Mouse (Mus musculus) forebrain, embryonic 15.5 days (tissue): ENCODE data around the gene Zfp141. TPM values are rescaled to one million over a fixed set of nuclear protein-coding genes. Genes with fewer than 3 reads are reported as not detected.
"Not testable (repeated sequence)": the region's sequence is repeated elsewhere in the genome, so short reads cannot be mapped to it uniquely, and the experiment has no call there.

Experiments
- ATAC-seq: fragments of 200-750 bp; cut with Nextera tagmentation; replicated peaks from 2 replicates; pipeline ENCODE4 v1.8.0; 2017; ENCODE audit warnings: mild to moderate bottlenecking, moderate TSS enrichment, moderate library complexity
- H3K27ac ChIP-seq: fragments of 300-500 bp; sonication (generic); replicated peaks from 2 replicates; pipeline ENCODE4 v1.5.1; 2015; ENCODE audit warnings: mild to moderate bottlenecking, inconsistent platforms
- H3K27me3 ChIP-seq: fragments of 300-500 bp; sonication (generic); 2 replicates; pipeline ENCODE4 v1.6.1; 2015; ENCODE audit warnings: inconsistent platforms
- H3K36me3 ChIP-seq: fragments of 300-500 bp; sonication (generic); 2 replicates; pipeline ENCODE4 v1.6.1; 2015; ENCODE audit warnings: mild to moderate bottlenecking, inconsistent platforms
- H3K4me1 ChIP-seq: fragments of 300-500 bp; sonication (generic); 2 replicates; pipeline ENCODE4 v1.6.1; 2015; ENCODE audit warnings: inconsistent platforms
- H3K4me2 ChIP-seq: fragments of 300-500 bp; sonication (generic); replicated peaks from 2 replicates; pipeline ENCODE4 v1.6.1; 2015; ENCODE audit warnings: mild to moderate bottlenecking, inconsistent platforms
- H3K4me3 ChIP-seq: fragments of 300-500 bp; sonication (generic); 2 replicates; pipeline ENCODE4 v1.5.1; 2015; ENCODE audit warnings: mild to moderate bottlenecking, inconsistent platforms
- H3K9ac ChIP-seq: fragments of 300-500 bp; sonication (generic); replicated peaks from 2 replicates; pipeline ENCODE4 v1.6.1; 2015; ENCODE audit warnings: mild to moderate bottlenecking, inconsistent platforms
- H3K9me3 ChIP-seq: fragments of 300-500 bp; sonication (generic); 2 replicates; pipeline ENCODE4 v1.6.1; 2016; ENCODE audit warnings: inconsistent platforms
- WGBS: fragments of 180-500 bp; shearing (Covaris S2); methylation state at CpG from one replicate; pipeline ENCODE4 v1.1.7; 2015; ENCODE audit warnings: mixed read lengths; 5-methylcytosine and 5-hydroxymethylcytosine counted together
- polyA plus RNA-seq: library from polyadenylated mRNA; unstranded; fragments of >200 nt; fragmentation: Nextera tagmentation; extraction: Ambion mirVana; gene quantifications from 2 replicates; pipeline ENCODE4 v1.2.1, GENCODE M21; 2015

Zfp141 gene
- 16.5 and 17.7 TPM in 2 replicates for polyA plus RNA-seq

- Histone ChIP-seq H3K9ac (peak within 1 kb of the TSS; percentile 65), H3K4me2 (peak within 1 kb of the TSS; percentile 59), H3K27ac (peak within 1 kb of the TSS; percentile 48; the same call in 1 of the 2 replicates), H3K4me3 (peak within 1 kb of the TSS; percentile 71)
- ATAC-seq, result peak; percentile 96
- not testable (repeated sequence) for H3K9me3 ChIP-seq, H3K4me1 ChIP-seq, H3K27me3 ChIP-seq, H3K36me3 ChIP-seq
- WGBS, result 2% methylated on average over 18 of the region's 18 CpGs
These were observed at the start of gene Zfp141 for GRCm38 (mm10) chr7:42505588-42505987. TSS of gene Zfp141 (minus strand) at chr7:42505740.

DNA sequence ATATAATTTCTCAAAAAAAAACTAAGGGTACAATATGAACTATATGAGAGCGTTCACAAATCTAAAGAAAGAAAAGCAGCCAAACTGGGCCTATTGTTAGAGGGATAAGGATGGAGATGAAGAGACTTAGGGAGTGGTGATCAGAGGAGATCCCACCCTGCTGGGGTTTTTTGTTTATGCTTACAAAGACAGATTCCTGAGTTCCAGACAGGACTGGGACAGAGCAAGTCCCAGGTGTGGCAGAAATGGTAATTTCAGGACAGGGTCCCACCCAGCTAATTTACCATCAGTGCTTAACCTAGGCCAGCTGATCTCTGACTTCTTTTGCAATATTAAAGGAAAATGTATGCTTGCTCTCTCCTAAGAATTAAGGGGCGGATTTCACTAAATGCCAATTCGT lies 46.2 kb upstream of the Zfp141 start:
- H3K4me1 ChIP-seq, result no peaks in the 10 kb centered on the region
- H3K4me2 ChIP-seq, result no peak overlapping the region
- no peak overlapping the region for H3K27ac ChIP-seq
- H3K36me3 ChIP-seq, result no peaks in the 10 kb centered on the region
- H3K9me3 ChIP-seq, result peaks cover 4% of the 10 kb centered on the region; the same call in 1 of the 2 replicates
- no peaks in the 10 kb centered on the region for H3K27me3 ChIP-seq
- WGBS, result 72% methylated on average over 3 of the region's 3 CpGs
- H3K9ac ChIP-seq, result no peak overlapping the region
- no peak overlapping the region for H3K4me3 ChIP-seq
- no peak for ATAC-seq

DNA sequence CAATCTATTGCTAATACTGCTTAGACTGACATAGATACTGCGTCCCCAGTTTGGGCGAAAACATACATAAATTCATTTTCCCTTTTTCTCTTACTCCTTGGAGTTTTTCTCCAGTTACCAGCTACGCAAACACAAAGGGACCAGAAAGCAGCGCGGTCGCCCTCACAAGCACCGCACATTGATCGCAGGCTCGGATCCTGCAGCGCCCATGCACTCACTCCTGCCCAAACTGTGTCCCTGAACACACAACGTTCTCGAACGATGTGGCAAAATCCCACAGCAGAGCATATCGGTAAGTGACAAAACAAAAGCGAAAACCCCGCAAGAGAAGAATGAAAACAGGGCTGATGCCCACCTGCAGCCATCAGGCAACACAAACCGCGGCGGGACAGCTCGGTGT lies 354 bp downstream of the Zfp141 start:
- Histone ChIP-seq H3K27ac (peak overlapping the region; percentile 48; the same call in 1 of the 2 replicates), H3K4me2 (peak overlapping the region; percentile 59), H3K27me3 (no peaks in the 10 kb centered on the region), H3K9me3 (no peaks in the 10 kb centered on the region), H3K4me1 (peaks cover 7% of the 10 kb centered on the region), H3K4me3 (peak overlapping the region; percentile 71), H3K36me3 (peaks cover 11% of the 10 kb centered on the region), H3K9ac (peak overlapping the region; percentile 65)
- peak; percentile 69 for ATAC-seq
- WGBS, result 2% methylated on average over 20 of the region's 20 CpGs

- Histone ChIP-seq H3K27ac (no peak overlapping the region), H3K4me3 (no peak overlapping the region), H3K4me1 (no peaks in the 10 kb centered on the region), H3K36me3 (peaks cover 42% of the 10 kb centered on the region), H3K27me3 (no peaks in the 10 kb centered on the region), H3K4me2 (no peak overlapping the region), H3K9me3 (peaks cover 8% of the 10 kb centered on the region), H3K9ac (no peak overlapping the region)
- ATAC-seq, result no peak
- WGBS, result 95% methylated on average over 5 of the region's 5 CpGs
These were observed 7.3 kb downstream of the Zfp141 start for GRCm38 (mm10) chr7:42498248-42498647.

DNA sequence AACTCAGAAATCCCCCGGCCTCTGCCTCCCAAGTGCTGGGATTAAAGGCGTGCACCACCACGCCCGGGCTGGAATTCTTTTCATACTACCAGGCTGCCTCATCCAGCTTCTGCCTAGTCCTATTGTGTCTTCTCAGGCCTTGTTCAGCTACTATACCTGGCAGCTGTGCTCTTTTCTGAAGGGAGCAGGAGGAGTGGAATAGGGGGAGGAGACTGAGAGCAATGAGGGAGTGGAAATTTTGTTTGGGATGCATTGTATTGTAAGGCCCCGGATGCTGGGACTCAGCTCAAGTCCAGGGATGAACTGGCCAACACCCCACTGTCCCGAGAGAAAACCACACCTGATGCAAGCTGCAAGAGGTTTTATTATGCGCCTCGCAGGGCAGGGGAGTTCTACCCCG lies 8.2 kb downstream of the Zfp141 start:
- H3K4me1 ChIP-seq, result no peaks in the 10 kb centered on the region
- no peak overlapping the region for H3K27ac ChIP-seq
- H3K9me3 ChIP-seq, result peaks cover 8% of the 10 kb centered on the region
- no peak overlapping the region for H3K9ac ChIP-seq
- H3K27me3 ChIP-seq, result no peaks in the 10 kb centered on the region
- peaks cover 42% of the 10 kb centered on the region for H3K36me3 ChIP-seq
- no peak overlapping the region for H3K4me2 ChIP-seq
- no peak overlapping the region for H3K4me3 ChIP-seq
- ATAC-seq, result no peak
- 93% methylated on average over 9 of the region's 9 CpGs for WGBS

DNA sequence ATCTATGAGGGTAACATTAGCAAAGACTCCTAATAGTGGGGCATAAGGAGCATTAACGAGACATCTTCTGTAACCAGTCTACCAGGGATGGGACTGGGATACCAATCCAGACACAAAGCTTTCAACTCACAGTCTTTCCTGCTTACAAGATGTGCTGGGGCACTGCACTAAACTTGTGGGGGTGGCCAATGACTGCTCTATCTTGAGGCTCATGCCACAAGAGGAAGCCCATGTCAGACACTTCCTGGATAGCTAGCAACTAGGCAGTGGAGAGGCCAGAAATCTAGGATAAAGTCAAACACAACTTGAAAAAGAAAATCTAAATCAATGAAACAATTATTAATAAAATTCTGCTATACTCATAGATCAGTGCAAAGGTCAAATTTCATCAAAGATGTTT lies 9.3 kb downstream of the Zfp141 start:
- Histone ChIP-seq H3K9me3 (peaks cover 8% of the 10 kb centered on the region), H3K9ac (no peak overlapping the region), H3K4me3 (no peak overlapping the region), H3K4me1 (no peaks in the 10 kb centered on the region), H3K4me2 (no peak overlapping the region), H3K27ac (no peak overlapping the region), H3K27me3 (no peaks in the 10 kb centered on the region), H3K36me3 (peaks cover 40% of the 10 kb centered on the region)
- no peak for ATAC-seq
- 92% methylated on average over 1 of the region's 1 CpGs for WGBS

DNA sequence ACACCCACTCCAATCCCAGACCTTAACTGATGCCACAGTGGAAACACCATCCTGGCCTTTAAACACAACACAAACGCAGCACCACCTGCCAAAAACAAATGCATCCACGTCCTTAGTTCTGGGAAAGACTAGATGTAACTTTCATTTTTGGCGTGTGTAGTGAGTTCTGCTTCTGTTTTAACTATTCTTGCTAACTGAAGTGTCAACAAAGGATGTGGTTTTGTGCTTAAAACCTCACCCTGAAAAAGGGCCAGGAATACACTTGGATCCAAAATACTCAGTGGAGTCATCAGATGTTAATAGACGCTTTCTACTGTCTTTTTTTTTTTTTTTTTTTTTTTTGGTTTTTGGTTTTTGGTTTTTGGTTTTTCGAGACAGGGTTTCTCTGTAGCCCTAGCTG lies 14.7 kb downstream of the Zfp141 start:
- 96% methylated on average over 5 of the region's 5 CpGs for WGBS
- no peaks in the 10 kb centered on the region; the same call in 1 of the 2 replicates for H3K9me3 ChIP-seq
- no peaks in the 10 kb centered on the region for H3K27me3 ChIP-seq
- H3K4me3 ChIP-seq, result no peak overlapping the region
- H3K4me1 ChIP-seq, result no peaks in the 10 kb centered on the region
- ATAC-seq, result no peak
- H3K27ac ChIP-seq, result no peak overlapping the region
- H3K9ac ChIP-seq, result no peak overlapping the region
- peaks cover 40% of the 10 kb centered on the region for H3K36me3 ChIP-seq
- no peak overlapping the region for H3K4me2 ChIP-seq

GRCm38 (mm10) chr7:42490358-42490757 lies 15.2 kb downstream of the Zfp141 start:
- Histone ChIP-seq H3K4me1 (no peaks in the 10 kb centered on the region), H3K4me3 (no peak overlapping the region), H3K9me3 (no peaks in the 10 kb centered on the region; the same call in 1 of the 2 replicates), H3K27ac (no peak overlapping the region), H3K4me2 (no peak overlapping the region), H3K9ac (no peak overlapping the region), H3K27me3 (no peaks in the 10 kb centered on the region), H3K36me3 (peaks cover 45% of the 10 kb centered on the region)
- 93% methylated on average over 4 of the region's 4 CpGs for WGBS
- ATAC-seq, result no peak

DNA sequence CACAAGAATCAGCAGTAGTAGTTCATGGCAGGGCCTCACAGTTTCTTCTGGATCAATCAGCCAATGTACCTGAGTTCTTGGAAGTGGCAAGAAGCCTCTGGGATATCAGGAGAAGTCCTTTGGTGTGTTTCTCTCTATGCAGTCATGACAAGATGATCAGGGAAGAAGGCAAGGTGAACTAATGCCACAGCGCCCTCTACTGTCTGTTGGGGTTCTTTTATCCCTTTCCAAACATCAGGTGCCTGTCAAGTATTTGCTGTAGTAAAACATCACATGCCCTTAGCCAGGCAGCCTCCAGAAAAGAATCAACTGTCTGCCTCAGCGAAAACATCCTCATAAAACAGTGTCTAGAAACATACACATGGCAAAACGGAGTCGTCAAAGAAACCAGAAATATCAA lies 50.9 kb downstream of the Zfp141 start:
- no peaks in the 10 kb centered on the region for H3K36me3 ChIP-seq
- H3K4me1 ChIP-seq, result no peaks in the 10 kb centered on the region
- H3K27ac ChIP-seq, result no peak overlapping the region
- H3K9me3 ChIP-seq, result peaks cover 18% of the 10 kb centered on the region
- H3K9ac ChIP-seq, result no peak overlapping the region
- H3K4me3 ChIP-seq, result no peak overlapping the region
- no peak for ATAC-seq
- WGBS, result 60% methylated on average over 4 of the region's 4 CpGs
- no peaks in the 10 kb centered on the region for H3K27me3 ChIP-seq
- H3K4me2 ChIP-seq, result no peak overlapping the region

GRCm38 (mm10) chr7:42450618-42451017 lies 54.9 kb downstream of the Zfp141 start:
- Histone ChIP-seq H3K27me3 (no peaks in the 10 kb centered on the region), H3K9ac (no peak overlapping the region), H3K36me3 (no peaks in the 10 kb centered on the region), H3K27ac (no peak overlapping the region), H3K9me3 (peaks cover 28% of the 10 kb centered on the region), H3K4me1 (no peaks in the 10 kb centered on the region), H3K4me2 (no peak overlapping the region), H3K4me3 (no peak overlapping the region)
- 44% methylated on average over 3 of the region's 3 CpGs for WGBS
- ATAC-seq, result no peak

GRCm38 (mm10) chr7:42447850-42448249 lies 57.7 kb downstream of the Zfp141 start, which contains the start of gene 4933421I07Rik:
TSS of gene 4933421I07Rik (minus strand) at chr7:42448120.
- no peaks in the 10 kb centered on the region for H3K27me3 ChIP-seq
- no peak within 1 kb of the TSS for H3K4me3 ChIP-seq
- no peak within 1 kb of the TSS for H3K27ac ChIP-seq
- 78% methylated on average over 5 of the region's 5 CpGs for WGBS
- ATAC-seq, result no peak
- no peak within 1 kb of the TSS for H3K9ac ChIP-seq
- peaks cover 27% of the 10 kb centered on the region for H3K9me3 ChIP-seq
- H3K4me1 ChIP-seq, result no peaks in the 10 kb centered on the region
- H3K36me3 ChIP-seq, result no peaks in the 10 kb centered on the region
- no peak within 1 kb of the TSS for H3K4me2 ChIP-seq

GRCm38 (mm10) chr7:42447352-42447751 lies 58.2 kb downstream of the Zfp141 start:
- no peak overlapping the region for H3K27ac ChIP-seq
- WGBS, result 88% methylated on average over 9 of the region's 9 CpGs
- H3K36me3 ChIP-seq, result no peaks in the 10 kb centered on the region
- ATAC-seq, result no peak
- no peaks in the 10 kb centered on the region for H3K4me1 ChIP-seq
- H3K4me3 ChIP-seq, result no peak overlapping the region
- H3K4me2 ChIP-seq, result no peak overlapping the region
- H3K9me3 ChIP-seq, result peaks cover 24% of the 10 kb centered on the region
- no peak overlapping the region for H3K9ac ChIP-seq
- no peaks in the 10 kb centered on the region for H3K27me3 ChIP-seq
